Mouse (Mus musculus) A20 (cell line): ENCODE measurements around the gene Gpt2.

Experiments used
- DNase-seq: peaks from one replicate; pipeline ENCODE4 v3.0.0-alpha.2; 2011; ENCODE audit warnings: low read depth, low spot score

The Gpt2 gene

DNA sequence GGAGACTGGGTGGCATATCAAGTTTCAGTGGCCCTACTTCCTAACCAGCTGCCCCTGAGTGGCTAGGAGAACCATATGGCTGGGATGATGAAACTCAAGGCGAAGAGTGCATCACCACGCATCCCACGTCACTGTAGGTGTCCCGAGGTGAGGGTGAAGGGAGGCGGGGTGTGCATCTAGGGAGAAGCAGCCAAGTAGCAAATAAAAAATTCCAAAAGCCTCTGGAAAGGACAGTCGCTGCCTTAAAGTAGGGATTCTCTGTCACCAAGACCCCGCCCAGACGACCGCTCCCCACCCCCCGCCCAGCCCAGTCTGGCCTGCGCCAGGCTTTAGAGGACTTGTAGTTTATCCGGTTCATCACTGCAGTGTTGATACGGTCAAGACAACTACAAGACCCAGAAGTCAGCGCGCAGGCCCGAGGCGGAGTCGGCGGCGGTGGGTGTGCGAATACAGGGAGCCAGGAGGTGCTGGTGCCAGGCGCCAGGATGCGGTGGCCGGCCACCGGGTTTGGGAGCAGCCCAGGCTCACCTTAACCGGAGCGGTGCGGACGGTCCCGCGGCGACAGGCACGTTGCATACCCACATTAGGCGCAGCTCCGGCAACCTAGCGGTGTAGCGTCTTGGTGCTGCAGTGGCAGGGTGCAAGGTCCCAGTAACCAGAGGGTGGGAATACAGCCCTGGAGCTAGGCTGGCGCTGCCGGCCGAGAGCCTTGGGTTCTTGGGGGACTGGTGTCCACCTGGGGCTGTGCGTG is at the start of gene Gpt2:
Gpt2 (plus strand) TSS at position 452 of the 751 bp plus-strand sequence.
- peak; percentile 93 for DNase-seq

DNA sequence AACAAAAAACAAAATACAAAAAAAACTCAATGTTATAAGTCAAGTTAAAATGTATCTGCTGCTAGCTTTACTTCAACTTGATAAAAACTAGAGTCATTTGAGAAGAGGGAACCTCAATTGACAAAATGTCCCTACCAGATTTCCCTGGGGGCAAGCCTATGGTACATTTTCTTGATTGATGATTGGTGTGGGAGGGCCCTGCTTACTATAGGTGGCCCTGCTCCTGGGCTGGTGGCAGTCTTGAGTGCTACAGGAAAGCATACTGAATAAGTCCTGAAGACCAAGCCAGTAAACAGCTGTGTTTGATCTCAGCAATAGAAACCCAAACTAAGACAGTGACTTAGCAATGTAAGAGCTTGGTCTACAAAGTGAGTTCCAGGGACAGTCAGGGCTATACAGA is 48.3 kb upstream of the Gpt2 start:
- DNase-seq, result no peak

DNA sequence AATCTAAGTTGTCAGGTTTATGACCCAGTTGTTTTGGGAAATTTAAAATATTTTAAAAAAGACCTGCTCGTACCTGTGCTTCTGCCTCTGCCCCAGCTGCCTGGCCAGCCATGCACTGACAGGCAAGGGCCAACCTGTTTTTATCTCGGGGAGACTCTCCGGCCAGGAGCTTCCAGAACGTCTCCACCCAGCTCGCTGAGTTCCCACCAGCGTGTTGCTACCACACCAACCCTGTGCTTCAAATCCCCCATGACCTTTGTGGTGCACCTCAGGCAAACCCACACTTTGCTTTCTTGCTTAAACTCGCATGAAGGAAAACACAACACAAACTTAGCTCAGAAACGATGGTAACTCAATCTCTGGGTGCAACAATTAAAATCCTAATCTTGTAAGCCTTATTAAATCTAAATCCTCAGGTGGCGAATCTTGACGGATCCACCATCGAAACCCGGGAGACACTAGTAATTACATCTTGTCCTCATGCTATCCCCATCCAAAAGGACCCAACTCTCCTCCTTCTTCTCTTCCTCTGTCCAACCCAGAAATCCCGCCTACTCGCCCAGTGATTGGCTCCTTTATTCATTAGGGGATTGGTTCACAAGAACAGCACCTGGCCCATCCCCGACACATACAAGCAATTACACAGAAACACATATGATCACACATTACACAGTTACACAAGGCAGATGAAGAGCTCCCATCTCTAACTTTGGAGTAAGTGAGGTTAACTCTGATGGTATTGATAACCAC is 46.3 kb upstream of the Gpt2 start:
- DNase-seq, result no peak

DNA sequence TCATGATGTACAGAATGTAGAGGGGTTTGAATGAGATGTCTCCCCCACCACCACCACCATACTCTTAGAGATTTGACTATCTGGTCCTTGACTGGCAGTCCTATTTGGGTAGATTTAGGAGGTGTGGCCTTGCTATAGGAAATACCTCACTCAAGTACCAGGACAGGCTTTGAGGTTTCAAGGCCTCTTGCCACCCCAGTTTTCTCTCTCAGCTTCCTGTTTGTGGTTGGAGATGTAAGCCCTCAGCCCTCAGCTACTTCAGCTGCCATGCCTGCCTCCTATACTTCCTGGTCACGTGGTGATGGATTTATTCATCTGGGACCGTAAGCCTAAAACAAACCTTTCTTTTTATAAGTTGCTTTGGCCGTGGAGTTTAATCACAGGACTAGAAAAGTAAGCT is 42.0 kb upstream of the Gpt2 start:
- DNase-seq, result no peak

DNA sequence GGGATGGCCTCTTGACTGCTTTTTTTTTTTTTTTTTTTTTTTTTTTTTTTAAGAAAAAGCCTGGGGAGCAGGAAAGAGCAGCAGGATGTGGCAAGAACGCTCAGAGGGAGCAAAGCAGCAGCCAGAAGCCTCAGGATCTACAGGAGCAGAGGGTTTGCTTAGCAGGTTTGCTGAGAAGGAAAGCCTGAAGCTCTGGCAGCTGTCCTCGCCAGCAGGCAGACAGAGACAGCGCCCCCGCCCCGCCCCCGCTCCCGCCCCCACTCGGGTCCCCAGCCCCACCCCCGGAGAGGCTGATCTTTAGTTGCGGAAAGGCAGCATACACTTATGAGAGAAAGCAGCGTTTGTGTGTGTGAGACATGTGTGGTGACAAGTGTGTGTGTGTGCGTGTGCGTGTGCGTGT is 40.0 kb upstream of the Gpt2 start:
- no peak for DNase-seq

DNA sequence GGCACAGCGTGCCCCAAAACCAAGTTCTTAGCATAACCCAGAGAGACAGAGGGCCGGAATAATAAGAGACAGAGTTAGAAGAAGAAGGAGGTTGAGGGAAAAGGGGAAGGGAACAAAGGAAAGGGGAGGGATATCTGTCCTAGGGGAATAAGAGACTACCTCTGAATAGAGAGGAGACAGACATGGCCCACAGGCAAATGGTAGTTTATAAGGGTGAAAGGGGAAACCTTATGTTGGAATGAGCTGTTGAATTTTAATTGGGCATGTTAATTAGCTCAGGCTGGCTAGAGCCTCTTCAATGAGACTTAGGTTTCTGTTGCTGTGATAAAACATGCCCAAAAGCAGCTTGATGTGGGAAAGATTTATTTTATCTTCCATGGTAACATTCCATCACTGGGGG is 39.1 kb upstream of the Gpt2 start:
- no peak for DNase-seq

DNA sequence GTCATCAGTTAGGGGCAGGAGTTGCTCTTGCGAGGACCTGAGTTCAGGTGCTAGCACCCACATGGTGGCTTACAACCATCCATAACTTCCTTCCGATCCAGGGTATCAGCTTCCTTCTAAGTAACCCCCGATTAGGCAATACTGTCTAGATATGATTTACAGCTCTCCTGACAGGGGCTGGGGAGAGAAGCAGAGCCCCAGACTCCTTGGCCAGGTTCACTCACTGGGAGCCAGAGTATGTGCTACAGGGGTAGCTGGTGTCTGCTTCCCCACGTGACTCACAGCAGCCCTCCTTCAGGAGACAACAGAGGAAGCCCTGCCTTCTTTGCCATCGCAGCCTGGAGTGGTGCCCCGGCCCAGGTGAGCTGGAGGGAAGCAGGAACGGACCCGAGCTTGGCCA is 37.6 kb upstream of the Gpt2 start:
- no peak for DNase-seq

DNA sequence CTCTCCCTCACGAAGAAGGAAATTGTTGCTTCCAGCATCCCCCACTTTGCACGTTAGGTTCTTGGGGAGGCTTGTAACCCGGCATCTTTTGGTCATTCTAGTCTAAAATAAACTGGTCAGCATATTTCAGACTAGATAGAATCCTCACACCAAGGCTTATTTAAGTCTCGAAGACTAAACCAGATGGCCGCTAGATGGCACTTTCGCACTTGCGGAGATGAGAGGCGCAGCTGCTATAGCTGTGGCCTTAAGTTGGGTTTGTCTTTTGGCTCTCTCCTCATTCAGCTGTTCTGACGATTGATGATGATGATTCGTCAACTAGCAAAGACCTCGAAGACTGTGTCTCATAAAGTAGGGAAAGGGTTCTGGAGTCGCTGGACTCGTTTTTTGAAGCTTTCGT is 35.8 kb upstream of the Gpt2 start:
- peak; percentile 84 for DNase-seq

DNA sequence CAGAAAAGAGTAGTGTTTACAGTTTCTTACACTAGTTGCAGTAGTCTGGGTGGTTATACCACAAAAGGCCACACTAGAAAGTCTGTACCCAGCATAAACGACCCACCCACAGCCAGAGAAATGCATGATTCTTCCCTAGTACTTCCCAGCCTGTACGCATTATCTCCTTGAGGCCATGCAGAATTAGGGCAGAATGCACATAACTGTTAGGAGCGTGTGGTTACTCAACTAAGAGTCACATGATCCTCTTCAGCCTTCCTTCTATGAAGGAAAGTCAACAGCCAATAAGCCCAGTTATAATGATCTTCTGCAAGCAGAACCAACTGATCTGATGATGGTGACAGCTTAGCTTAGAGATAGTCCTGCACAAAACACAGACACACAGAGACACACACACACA is 32.8 kb upstream of the Gpt2 start:
- no peak for DNase-seq

DNA sequence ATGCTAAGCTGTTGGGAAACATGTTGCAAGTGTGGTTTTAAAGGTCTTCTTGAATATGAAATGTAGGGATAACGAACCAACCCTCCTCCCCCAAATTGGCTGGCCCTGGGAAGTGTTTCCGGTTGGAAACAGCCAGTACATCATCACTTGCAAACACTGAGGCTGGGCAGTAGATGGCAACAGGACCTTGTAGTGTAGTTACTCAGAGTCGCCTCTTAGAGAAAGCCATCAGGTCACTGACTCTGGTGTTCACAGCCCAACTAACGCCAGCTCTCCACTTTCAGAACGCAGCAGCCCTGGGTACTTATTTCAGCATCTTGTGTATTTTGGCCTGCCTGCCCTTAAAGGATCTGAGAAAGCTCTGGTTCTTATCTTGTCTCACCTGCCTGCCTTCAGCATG is 31.6 kb upstream of the Gpt2 start:
- no peak for DNase-seq

DNA sequence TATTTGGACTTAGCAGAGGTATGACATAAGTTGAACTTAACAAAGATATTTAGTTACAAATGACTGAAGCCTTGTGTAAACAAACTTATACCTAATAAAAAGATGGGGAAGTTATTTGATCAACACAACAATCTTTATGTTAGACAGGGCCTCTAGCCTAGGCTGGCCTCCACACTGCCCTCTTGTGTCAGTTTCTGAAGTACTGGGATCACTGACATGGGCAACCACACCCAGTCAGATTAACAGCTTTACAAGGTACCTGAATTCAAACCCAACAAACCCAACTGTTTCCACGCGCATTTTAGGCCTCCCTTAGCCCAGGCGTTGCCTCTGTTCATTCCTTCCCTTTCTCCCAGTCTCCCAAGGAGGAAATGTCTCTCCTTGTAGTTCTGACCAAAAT is 31.0 kb upstream of the Gpt2 start:
- peak; percentile 45 for DNase-seq

DNA sequence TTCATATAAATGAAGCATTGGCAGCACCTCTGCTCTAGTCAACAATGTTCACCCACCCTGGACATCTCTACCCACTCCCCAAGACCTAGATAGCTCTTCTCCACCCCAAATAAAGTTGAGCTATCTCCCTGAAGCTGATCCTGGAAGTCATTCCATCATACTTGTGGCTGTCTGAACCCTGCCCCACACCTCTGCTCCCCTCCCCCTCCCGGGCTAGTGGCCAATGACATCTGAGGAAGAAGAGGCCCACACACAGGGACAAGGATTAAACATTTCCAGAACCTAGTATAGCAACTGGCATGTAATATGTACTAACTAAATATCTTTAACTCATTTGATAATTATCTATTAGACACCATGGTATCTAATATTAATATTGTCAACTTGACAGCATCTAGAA is 29.9 kb upstream of the Gpt2 start:
- DNase-seq, result no peak

DNA sequence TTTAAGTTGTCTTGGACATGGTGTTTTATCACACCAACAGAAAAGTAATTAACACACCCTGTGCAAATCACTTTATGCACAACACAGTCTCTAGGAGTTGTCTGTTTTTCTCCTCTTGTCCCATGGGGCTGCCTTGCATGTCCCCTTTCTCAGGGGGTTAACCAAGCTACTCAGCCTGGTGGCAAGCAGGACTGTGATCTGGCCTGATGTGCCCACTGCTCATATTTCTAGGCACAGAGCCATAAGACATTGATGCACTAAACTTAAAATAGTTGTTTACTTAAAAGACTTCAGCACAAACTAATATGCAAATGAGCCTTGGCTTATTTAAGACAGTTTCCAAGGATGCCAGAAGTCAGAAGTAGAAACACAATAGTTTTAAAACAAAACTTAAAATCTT is 28.1 kb upstream of the Gpt2 start:
- DNase-seq, result no peak

DNA sequence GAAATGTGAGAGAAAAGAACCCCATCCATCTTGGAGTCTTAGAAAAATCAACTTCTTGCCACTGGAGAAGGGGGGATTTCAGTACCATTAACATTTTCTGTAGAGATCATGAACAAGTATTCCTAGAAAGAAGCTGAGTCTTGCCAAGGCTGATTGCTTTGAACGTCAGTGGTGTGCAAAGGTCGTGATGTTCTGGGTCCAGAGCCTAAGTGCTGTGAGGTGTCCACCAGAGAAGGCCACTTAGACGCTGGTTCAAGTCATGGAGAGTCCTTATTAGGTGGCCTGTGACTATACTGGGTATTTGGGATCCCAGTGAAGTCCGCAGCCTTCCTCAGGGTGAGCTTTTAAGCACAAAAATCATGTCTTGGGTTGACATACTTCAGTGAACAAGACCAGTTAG is 26.3 kb upstream of the Gpt2 start:
- DNase-seq, result no peak

DNA sequence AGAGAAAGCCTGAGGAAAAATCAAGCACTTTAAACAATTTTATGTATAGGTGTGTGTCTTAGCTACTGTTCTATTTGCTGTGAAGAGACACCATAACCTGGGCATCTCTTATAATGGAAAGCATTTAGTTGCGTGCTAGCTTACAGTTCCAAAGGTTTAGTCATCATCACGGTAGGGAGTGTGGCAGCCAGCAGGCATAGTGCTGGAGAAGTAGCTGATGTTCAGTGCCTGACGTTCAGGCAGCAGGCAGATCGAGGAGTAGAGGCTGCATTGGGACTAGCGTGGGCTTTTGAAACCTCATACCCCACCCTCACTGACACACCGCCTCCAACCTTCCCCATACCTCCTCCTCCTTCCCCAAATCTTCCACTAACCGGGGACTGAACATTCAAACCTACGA is 21.6 kb upstream of the Gpt2 start:
- no peak for DNase-seq

DNA sequence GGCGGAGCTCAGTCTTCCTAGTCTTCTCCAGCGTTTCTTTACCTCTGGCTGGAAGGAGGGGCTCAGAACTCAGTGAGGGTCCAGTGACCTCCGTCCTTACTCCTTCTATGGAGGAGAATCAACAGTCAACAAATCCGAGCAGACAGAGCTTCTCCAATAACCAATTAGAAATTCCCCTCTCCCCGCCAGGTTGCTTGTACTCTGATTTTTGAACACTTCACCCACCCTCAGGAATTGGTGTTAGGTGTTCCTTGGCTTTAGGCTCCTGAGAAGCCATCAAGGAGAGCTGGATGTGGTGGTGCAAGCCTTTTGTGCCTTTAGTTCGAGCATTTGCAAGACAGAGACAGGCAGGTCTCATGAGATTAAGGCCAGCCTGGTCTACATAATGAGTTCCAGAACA is 19.6 kb upstream of the Gpt2 start:
- DNase-seq, result no peak

DNA sequence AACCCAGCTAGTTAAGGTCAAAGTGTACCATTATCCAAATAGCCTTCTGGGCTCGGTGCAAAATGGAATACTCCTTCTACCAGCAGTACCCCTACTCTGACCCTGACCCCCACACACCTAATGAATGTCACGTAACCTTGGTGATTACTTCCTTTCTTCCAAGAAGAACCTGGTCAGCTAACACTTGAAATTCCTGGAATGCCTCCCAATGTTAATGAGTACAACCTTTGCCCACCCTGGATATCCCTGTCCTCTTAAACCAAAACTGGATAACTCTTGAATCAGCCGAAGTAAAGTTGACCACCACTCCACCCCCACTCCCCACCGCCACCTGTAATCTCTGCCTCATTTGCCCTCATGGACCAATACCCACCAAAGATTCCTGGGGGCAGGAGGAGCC is 19.1 kb upstream of the Gpt2 start:
- DNase-seq, result no peak

DNA sequence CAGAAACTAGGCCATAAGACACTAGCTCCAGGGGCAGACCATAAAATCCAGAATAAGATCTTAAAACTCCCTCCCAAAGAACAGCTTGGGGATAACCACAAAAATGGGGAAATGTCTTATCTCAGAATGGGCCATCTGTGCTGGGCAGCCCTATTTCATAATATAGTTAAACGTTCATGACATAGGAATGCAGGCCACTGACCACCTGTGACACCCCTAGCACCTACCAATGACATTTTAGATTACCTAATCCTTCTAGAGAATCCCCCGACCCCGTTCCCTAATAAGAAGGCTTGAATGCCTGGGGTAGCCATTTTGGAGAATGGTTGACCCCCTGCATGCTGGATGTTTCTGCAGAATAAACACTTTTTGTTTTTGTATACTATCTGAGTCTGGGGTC is 17.5 kb upstream of the Gpt2 start:
- no peak for DNase-seq

DNA sequence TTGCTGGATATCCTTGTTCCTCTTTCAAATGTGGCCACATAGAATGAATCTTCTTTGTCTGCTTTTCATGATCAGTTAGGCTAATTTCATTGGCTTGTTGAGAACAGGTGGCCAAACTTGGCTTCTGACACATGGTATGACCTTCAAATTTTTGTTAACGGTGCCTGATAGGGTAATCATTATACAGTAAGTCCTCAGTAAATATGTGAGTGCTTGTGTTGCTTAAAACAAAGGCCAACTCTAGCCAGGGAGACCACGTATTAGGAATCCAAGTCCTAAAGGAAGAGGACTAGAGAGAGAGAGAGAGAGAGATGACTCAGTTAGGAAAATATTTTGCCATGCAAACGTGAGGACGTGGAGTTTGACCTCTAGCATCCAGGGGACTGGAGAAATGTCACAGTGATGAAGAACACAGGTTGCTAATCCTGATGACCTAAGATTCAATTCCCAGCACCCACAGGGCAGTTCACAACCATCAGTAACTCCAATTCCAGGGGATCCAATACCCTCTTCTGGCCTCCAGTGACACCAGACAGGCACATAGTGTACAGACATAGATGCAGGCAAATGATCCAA is 15.3 kb upstream of the Gpt2 start:
- DNase-seq, result no peak

DNA sequence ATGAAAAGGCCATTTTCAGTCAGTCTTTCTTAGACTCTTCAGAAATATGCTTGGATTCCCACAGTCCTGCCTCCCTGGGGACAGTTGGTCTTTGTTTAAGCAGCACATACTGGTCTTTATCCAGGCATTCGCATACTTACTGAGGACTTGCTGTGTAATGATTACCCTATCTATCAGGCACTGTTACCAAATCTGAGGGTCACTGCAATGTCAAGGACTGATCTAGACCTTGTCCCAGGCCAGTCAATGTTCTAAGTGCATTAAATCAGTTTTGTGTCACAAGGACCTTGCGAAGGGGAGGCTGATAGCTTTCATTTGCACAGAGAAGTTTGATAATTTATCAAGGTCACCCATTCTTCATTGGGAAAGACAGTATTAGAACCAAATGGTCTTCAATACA is 14.0 kb upstream of the Gpt2 start:
- DNase-seq, result no peak

DNA sequence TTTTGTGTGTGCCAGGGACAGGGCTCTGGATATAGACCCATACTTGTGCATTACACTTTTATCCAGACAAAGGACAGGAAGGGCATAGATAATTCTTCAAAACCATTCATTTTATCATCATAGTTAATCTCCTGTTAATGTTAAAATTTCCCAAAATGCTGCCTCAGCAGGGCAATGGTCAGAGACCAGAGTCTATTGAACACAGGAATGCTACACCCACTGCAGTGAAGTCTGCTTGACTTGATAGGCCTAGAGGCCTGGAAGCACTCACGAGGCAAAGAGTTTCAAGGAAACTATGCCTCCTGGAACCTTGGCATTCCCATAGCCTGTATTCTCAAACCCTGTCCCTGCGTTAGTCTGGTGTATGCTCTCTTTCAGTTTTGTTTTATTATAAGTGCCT is 12.7 kb upstream of the Gpt2 start:
- no peak for DNase-seq

DNA sequence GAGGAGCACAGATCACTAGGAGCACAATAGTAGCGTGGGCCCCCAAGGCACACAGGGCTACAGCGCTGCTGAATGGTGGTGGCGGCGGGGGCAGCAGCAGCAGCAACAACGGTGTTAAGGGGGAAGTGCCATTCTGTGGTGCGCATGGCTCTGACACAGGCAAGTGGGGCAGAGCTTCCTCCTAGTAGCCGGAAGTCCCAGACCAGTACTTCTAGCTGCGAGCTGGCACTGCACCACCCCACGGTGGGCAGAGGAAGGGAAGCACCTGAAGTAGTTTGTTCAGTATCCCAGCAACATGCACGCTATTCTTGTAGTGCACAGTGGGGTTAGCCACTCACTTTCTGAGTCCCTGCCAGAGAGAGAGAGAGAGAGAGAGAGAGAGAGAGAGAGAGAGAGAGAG is 10.5 kb upstream of the Gpt2 start:
- DNase-seq, result no peak

DNA sequence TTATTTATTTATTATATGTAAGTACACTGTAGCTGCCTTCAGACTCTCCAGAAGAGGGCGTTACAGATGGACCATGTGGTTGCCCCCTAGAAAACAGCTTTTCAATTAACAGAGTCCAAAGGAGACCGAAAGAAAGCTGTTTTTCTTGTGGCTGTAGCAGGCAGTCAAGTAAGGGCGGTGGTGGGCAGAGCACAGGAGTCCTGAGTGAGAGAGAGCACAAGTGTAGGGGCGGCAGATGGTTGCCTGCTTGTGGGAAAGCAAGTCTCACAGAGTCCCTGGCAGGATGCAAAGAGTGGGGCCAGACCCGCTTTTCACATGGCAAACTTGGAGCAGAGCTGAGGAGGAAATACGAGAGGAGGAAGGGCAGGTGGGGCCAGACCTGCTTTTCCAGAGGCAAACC is 9.9 kb upstream of the Gpt2 start:
- DNase-seq, result no peak
